Mouse (Mus musculus) neural tube, embryonic 13.5 days (tissue): Measurements from ENCODE around the gene 4930564D02Rik. TPM values are rescaled to one million over a fixed set of nuclear protein-coding genes. Genes with fewer than 3 reads are reported as not detected.
A peak's percentile ranks its signal among the peaks of the same experiment; 100 is the strongest.

Experiments used
- ATAC-seq: fragments of 200-750 bp; cut with Nextera tagmentation; 2 replicates; pipeline ENCODE4 v1.8.0; 2017; ENCODE audit warnings: low read depth, mild to moderate bottlenecking, moderate TSS enrichment, moderate library complexity
- H3K27ac ChIP-seq: fragments of 300-500 bp; sonication (generic); replicated peaks from 2 replicates; pipeline ENCODE4 v1.5.1; 2015; ENCODE audit warnings: moderate library complexity, mild to moderate bottlenecking, inconsistent platforms
- H3K27me3 ChIP-seq: fragments of 300-500 bp; sonication (generic); 2 replicates; pipeline ENCODE4 v1.6.1; 2015; ENCODE audit warnings: mild to moderate bottlenecking, inconsistent platforms
- H3K36me3 ChIP-seq: fragments of 300-500 bp; sonication (generic); 2 replicates; pipeline ENCODE4 v1.6.1; 2015; ENCODE audit warnings: mild to moderate bottlenecking, inconsistent platforms
- H3K4me1 ChIP-seq: fragments of 300-500 bp; sonication (generic); replicated peaks from 2 replicates; pipeline ENCODE4 v1.6.1; 2015; ENCODE audit warnings: inconsistent platforms
- H3K4me2 ChIP-seq: fragments of 300-500 bp; sonication (generic); 2 replicates; pipeline ENCODE4 v1.6.1; 2015; ENCODE audit warnings: inconsistent platforms, mild to moderate bottlenecking, moderate library complexity
- H3K4me3 ChIP-seq: fragments of 300-500 bp; sonication (generic); 2 replicates; pipeline ENCODE4 v1.5.1; 2015; ENCODE audit warnings: mild to moderate bottlenecking, inconsistent platforms
- H3K9ac ChIP-seq: fragments of 300-500 bp; sonication (generic); 2 replicates; pipeline ENCODE4 v1.6.1; 2015; ENCODE audit warnings: moderate library complexity, mild to moderate bottlenecking, inconsistent platforms
- H3K9me3 ChIP-seq: fragments of 300-500 bp; sonication (generic); 2 replicates; pipeline ENCODE4 v1.6.1; 2016; ENCODE audit warnings: inconsistent platforms
- WGBS: fragments of 180-500 bp; shearing (Covaris S2); methylation state at CpG from one replicate; pipeline ENCODE4 v1.1.7; 2015; 5-methylcytosine and 5-hydroxymethylcytosine counted together
- polyA plus RNA-seq: library from polyadenylated mRNA; unstranded; fragments of >200 nt; fragmentation: Nextera tagmentation; extraction: Ambion mirVana; gene quantifications from 2 replicates; pipeline ENCODE4 v1.2.1, GENCODE M21; 2015

The 4930564D02Rik gene
- polyA plus RNA-seq, 1 experiment from 2014 or later, result not detected

- Histone ChIP-seq H3K4me1 (peaks cover 76% of the 10 kb centered on the region), H3K9me3 (no peaks in the 10 kb centered on the region), H3K4me3 (no peak overlapping the region), H3K27me3 (no peaks in the 10 kb centered on the region), H3K9ac (no peak overlapping the region), H3K27ac (no peak overlapping the region), H3K36me3 (no peaks in the 10 kb centered on the region), H3K4me2 (no peak overlapping the region)
- WGBS, result 82% methylated on average over 5 of the region's 5 CpGs
- ATAC-seq, result no peak
These were observed 19.8 kb upstream of the 4930564D02Rik start for GRCm38 (mm10) chr3:105046870-105047269.

- no peak for ATAC-seq
These were observed 19.0 kb upstream of the 4930564D02Rik start for GRCm38 (mm10) chr3:105047616-105048015.

GRCm38 (mm10) chr3:105049848-105050247 lies 16.8 kb upstream of the 4930564D02Rik start:
- 79% methylated on average over 6 of the region's 6 CpGs for WGBS
- Histone ChIP-seq H3K4me3 (no peak overlapping the region), H3K9me3 (no peaks in the 10 kb centered on the region), H3K4me1 (peaks cover 73% of the 10 kb centered on the region), H3K9ac (no peak overlapping the region), H3K27ac (no peak overlapping the region), H3K4me2 (peak overlapping the region; percentile 29), H3K36me3 (no peaks in the 10 kb centered on the region), H3K27me3 (no peaks in the 10 kb centered on the region)
- no peak for ATAC-seq

More at GRCm38 (mm10) chr3:105047616-105048015, 19.0 kb upstream of the 4930564D02Rik start:
- no peaks in the 10 kb centered on the region for H3K27me3 ChIP-seq
- whole genome bisulfite sequencing, result 76% methylated on average over 8 of the region's 8 CpGs
- H3K27ac ChIP-seq, result no peak overlapping the region
- H3K9ac ChIP-seq, result peak overlapping the region; percentile 12; the same call in 1 of the 2 replicates
- no peaks in the 10 kb centered on the region for H3K36me3 ChIP-seq
- H3K9me3 ChIP-seq, result no peaks in the 10 kb centered on the region
- H3K4me2 ChIP-seq, result no peak overlapping the region
- no peak overlapping the region for H3K4me3 ChIP-seq
- peaks cover 77% of the 10 kb centered on the region for H3K4me1 ChIP-seq

GRCm38 (mm10) chr3:105051103-105051502 lies 15.5 kb upstream of the 4930564D02Rik start:
- H3K27ac ChIP-seq, result 0 out of 2 replicates have a peak overlapping the region, but pooled peaks have one; percentile 18
- WGBS, result 38% methylated on average over 2 of the region's 2 CpGs

GRCm38 (mm10) chr3:105052171-105052936 lies 14.3 kb upstream of the 4930564D02Rik start:
- WGBS, result under 1% methylated on average over 29 of the region's 37 CpGs
- H3K4me2 ChIP-seq, result peak overlapping the region; percentile 65
- peak; percentile 76 for ATAC-seq
- H3K36me3 ChIP-seq, result no peaks in the 10 kb centered on the region
- H3K4me1 ChIP-seq, result peaks cover 50% of the 10 kb centered on the region
- no peaks in the 10 kb centered on the region for H3K9me3 ChIP-seq
- peak overlapping the region; percentile 94 for H3K27ac ChIP-seq
- peak overlapping the region; percentile 96 for H3K9ac ChIP-seq
- no peaks in the 10 kb centered on the region for H3K27me3 ChIP-seq
- H3K4me3 ChIP-seq, result peak overlapping the region; percentile 91

More at GRCm38 (mm10) chr3:105051103-105051502, 15.5 kb upstream of the 4930564D02Rik start:
- no peak for ATAC-seq
- H3K9ac ChIP-seq, result peak overlapping the region; percentile 96
- H3K27me3 ChIP-seq, result no peaks in the 10 kb centered on the region
- peak overlapping the region; percentile 65 for H3K4me2 ChIP-seq
- no peaks in the 10 kb centered on the region for H3K9me3 ChIP-seq
- peak overlapping the region; percentile 91 for H3K4me3 ChIP-seq
- peaks cover 62% of the 10 kb centered on the region for H3K4me1 ChIP-seq
- no peaks in the 10 kb centered on the region for H3K36me3 ChIP-seq

- WGBS, result 2% methylated on average over 30 of the region's 31 CpGs
- ATAC-seq, result peak; percentile 99
- Histone ChIP-seq H3K36me3 (no peaks in the 10 kb centered on the region), H3K4me3 (peak within 1 kb of the TSS; percentile 91), H3K4me1 (peaks cover 42% of the 10 kb centered on the region), H3K4me2 (peak within 1 kb of the TSS; percentile 65), H3K27ac (peak within 1 kb of the TSS; percentile 94), H3K9me3 (no peaks in the 10 kb centered on the region), H3K27me3 (no peaks in the 10 kb centered on the region), H3K9ac (peak within 1 kb of the TSS; percentile 96)
These were observed 13.5 kb upstream of the 4930564D02Rik start, which contains the start of gene Cttnbp2nl for GRCm38 (mm10) chr3:105052937-105053697. Gene Cttnbp2nl (minus strand): TSS chr3:105053146.

- Histone ChIP-seq H3K4me2 (peak overlapping the region; percentile 65), H3K4me3 (peak overlapping the region; percentile 91), H3K4me1 (peaks cover 42% of the 10 kb centered on the region), H3K36me3 (no peaks in the 10 kb centered on the region), H3K9ac (peak overlapping the region; percentile 68), H3K27ac (peak overlapping the region; percentile 94), H3K27me3 (no peaks in the 10 kb centered on the region), H3K9me3 (no peaks in the 10 kb centered on the region)
- ATAC-seq, result no peak
- WGBS, result 78% methylated on average over 4 of the region's 4 CpGs
These were observed 13.0 kb upstream of the 4930564D02Rik start for GRCm38 (mm10) chr3:105053698-105054001.

- Histone ChIP-seq H3K36me3 (no peaks in the 10 kb centered on the region), H3K9me3 (no peaks in the 10 kb centered on the region), H3K4me2 (no peak overlapping the region), H3K9ac (no peak overlapping the region), H3K27ac (0 out of 2 replicates have a peak overlapping the region, but pooled peaks have one; percentile 38), H3K27me3 (peaks cover 5% of the 10 kb centered on the region; the same call in 1 of the 2 replicates), H3K4me1 (peaks cover 31% of the 10 kb centered on the region), H3K4me3 (no peak overlapping the region)
- ATAC-seq, result no peak
- WGBS, result 76% methylated on average over 7 of the region's 7 CpGs
These were observed 11.7 kb upstream of the 4930564D02Rik start for GRCm38 (mm10) chr3:105054952-105055351.

GRCm38 (mm10) chr3:105055666-105056065 lies 11.0 kb upstream of the 4930564D02Rik start:
- 80% methylated on average over 4 of the region's 4 CpGs for WGBS
- Histone ChIP-seq H3K9ac (no peak overlapping the region), H3K27ac (no peak overlapping the region), H3K4me2 (no peak overlapping the region), H3K27me3 (peaks cover 8% of the 10 kb centered on the region; the same call in 1 of the 2 replicates), H3K4me3 (no peak overlapping the region), H3K9me3 (no peaks in the 10 kb centered on the region), H3K36me3 (no peaks in the 10 kb centered on the region), H3K4me1 (peaks cover 26% of the 10 kb centered on the region)
- no peak for ATAC-seq

GRCm38 (mm10) chr3:105058627-105059513 lies 7.8 kb upstream of the 4930564D02Rik start:
- WGBS, result 18% methylated on average over 25 of the region's 25 CpGs
- Histone ChIP-seq H3K4me1 (peaks cover 6% of the 10 kb centered on the region), H3K27ac (no peak overlapping the region), H3K9me3 (no peaks in the 10 kb centered on the region), H3K9ac (peak overlapping the region; percentile 65), H3K4me2 (peak overlapping the region; percentile 57), H3K4me3 (peak overlapping the region; percentile 26), H3K36me3 (no peaks in the 10 kb centered on the region), H3K27me3 (peaks cover 14% of the 10 kb centered on the region; the same call in 1 of the 2 replicates)
- ATAC-seq, result peak; percentile 66

GRCm38 (mm10) chr3:105059911-105060310 lies 6.7 kb upstream of the 4930564D02Rik start:
- Histone ChIP-seq H3K9ac (no peak overlapping the region), H3K27ac (no peak overlapping the region), H3K9me3 (no peaks in the 10 kb centered on the region), H3K27me3 (peaks cover 14% of the 10 kb centered on the region; the same call in 1 of the 2 replicates), H3K36me3 (no peaks in the 10 kb centered on the region), H3K4me1 (peaks cover 6% of the 10 kb centered on the region), H3K4me3 (no peak overlapping the region), H3K4me2 (no peak overlapping the region)
- 84% methylated on average over 7 of the region's 7 CpGs for WGBS
- ATAC-seq, result no peak
